Mouse (Mus musculus) MEL (cell line): ENCODE data around the gene Phf12. TPM values are rescaled to one million over a fixed set of nuclear protein-coding genes. Genes with fewer than 3 reads are reported as not detected.

Source experiments
- DNase-seq: peaks from one replicate; pipeline ENCODE4 v3.0.0; 2011; ENCODE audit warnings: low read depth, low spot score
- H3K27ac ChIP-seq: 2 replicates; pipeline ENCODE4 v1.5.1; 2012; ENCODE audit warnings: low read depth, mild to moderate bottlenecking, control low read depth, low read length, moderate library complexity; ENCODE audit not compliant: control insufficient read depth
- H3K27me3 ChIP-seq, 2 experiments: fragments of 150-350 bp in 1 of 2; sonication (generic) in 1 of 2; 2 replicates each; pipeline ENCODE4 v1.6.1; 2012; ENCODE audit warnings: low read length in 2 of 2, mild to moderate bottlenecking in 2 of 2, improper control_type of control experiment in 1 of 2, moderate library complexity in 1 of 2; ENCODE audit not compliant: insufficient read depth in 2 of 2, control insufficient read depth in 1 of 2
- H3K36me3 ChIP-seq, 2 experiments: 2 replicates each; pipeline ENCODE4 v1.6.1; 2012 to 2014; ENCODE audit warnings: low read length in 2 of 2, improper control_type of control experiment in 1 of 2, inconsistent platforms in 1 of 2, mild to moderate bottlenecking in 1 of 2; ENCODE audit not compliant: insufficient read depth in 2 of 2, control insufficient read depth in 1 of 2
- H3K4me1 ChIP-seq, 2 experiments: fragments of 150-350 bp in 1 of 2; sonication (generic) in 1 of 2; 2 replicates each; pipeline ENCODE4 v1.6.1; 2012; ENCODE audit warnings: low read length in 2 of 2, improper control_type of control experiment in 1 of 2, mild to moderate bottlenecking in 1 of 2; ENCODE audit not compliant: insufficient read depth in 2 of 2, control insufficient read depth in 1 of 2
- H3K4me3 ChIP-seq, 2 experiments: fragments of 150-350 bp in 1 of 2; sonication (generic) in 1 of 2; 2 replicates each; pipeline ENCODE4 v1.5.1; 2012; ENCODE audit warnings: low read depth in 2 of 2, low read length in 2 of 2, mild to moderate bottlenecking in 2 of 2, moderate library complexity in 2 of 2, control low read depth in 1 of 2, improper control_type of control experiment in 1 of 2; ENCODE audit not compliant: control insufficient read depth in 1 of 2, insufficient read depth in 1 of 2
- H3K79me2 ChIP-seq: 2 replicates; pipeline ENCODE4 v1.6.1; 2012; ENCODE audit warnings: mild to moderate bottlenecking, low read length, moderate library complexity; ENCODE audit not compliant: control insufficient read depth, poor library complexity, insufficient read depth
- H3K9ac ChIP-seq: 2 replicates; pipeline ENCODE4 v1.6.1; 2012; ENCODE audit warnings: low read depth, mild to moderate bottlenecking, control low read depth, low read length, moderate library complexity; ENCODE audit not compliant: control insufficient read depth, poor library complexity, severe bottlenecking
- H3K9me3 ChIP-seq: fragments of 150-350 bp; sonication (generic); replicated peaks from 2 replicates; pipeline ENCODE4 v1.6.1; 2012; ENCODE audit warnings: mild to moderate bottlenecking, low read length, improper control_type of control experiment, moderate library complexity; ENCODE audit not compliant: insufficient read depth
- BHLHE40 ChIP-seq: IDR thresholded peaks from 2 replicates; pipeline ENCODE4 v1.6.1; 2012; ENCODE audit warnings: low read depth, mild to moderate bottlenecking, inconsistent platforms, low read length, improper control_type of control experiment, borderline replicate concordance
- CTCF ChIP-seq, 3 experiments: IDR thresholded peaks in 2 of 3; conservative IDR thresholded peaks in 1 of 3; 2 replicates each; pipeline ENCODE4 v1.5.1; 2011 to 2012; ENCODE audit warnings: low read length in 3 of 3, low read depth in 2 of 3, mild to moderate bottlenecking in 2 of 3, improper control_type of control experiment in 1 of 3, inconsistent platforms in 1 of 3, mixed read lengths in 1 of 3, moderate library complexity in 1 of 3; ENCODE audit not compliant: control insufficient read depth in 1 of 3, insufficient read depth in 1 of 3, poor library complexity in 1 of 3, severe bottlenecking in 1 of 3
- ETS1 ChIP-seq: IDR thresholded peaks from 2 replicates; pipeline ENCODE4 v1.6.1; 2012; ENCODE audit warnings: low read depth, mild to moderate bottlenecking, inconsistent platforms, low read length, improper control_type of control experiment, moderate library complexity
- HCFC1 ChIP-seq: IDR thresholded peaks from 2 replicates; pipeline ENCODE4 v1.6.1; 2012; ENCODE audit warnings: low read depth, mild to moderate bottlenecking, inconsistent platforms, low read length, improper control_type of control experiment, moderate library complexity
- JUND ChIP-seq: IDR thresholded peaks from 2 replicates; pipeline ENCODE4 v1.6.1; 2011; ENCODE audit warnings: low read depth, mild to moderate bottlenecking, improper control_type of control experiment, low read length
- KAT2A ChIP-seq: conservative IDR thresholded peaks from 2 replicates; pipeline ENCODE4 v1.6.1; 2012; ENCODE audit warnings: low read depth, low read length, improper control_type of control experiment, inconsistent platforms
- MAX ChIP-seq: IDR thresholded peaks from 2 replicates; pipeline ENCODE4 v1.6.1; 2011; ENCODE audit warnings: low read length, improper control_type of control experiment
- MEF2A ChIP-seq: IDR thresholded peaks from 2 replicates; pipeline ENCODE4 v1.6.1; 2014; ENCODE audit warnings: low read depth, mild to moderate bottlenecking, inconsistent platforms, low read length, improper control_type of control experiment; ENCODE audit not compliant: poor library complexity, insufficient replicate concordance, severe bottlenecking; ENCODE audit errors: extremely low read depth
- NELFE ChIP-seq: IDR thresholded peaks from 2 replicates; pipeline ENCODE4 v1.6.1; 2011; ENCODE audit warnings: low read depth, low read length, improper control_type of control experiment
- NRF1 ChIP-seq: IDR thresholded peaks from 2 replicates; pipeline ENCODE4 v1.6.1; 2014; ENCODE audit warnings: low read depth, mild to moderate bottlenecking, inconsistent platforms, low read length, improper control_type of control experiment, moderate library complexity; ENCODE audit not compliant: poor library complexity, insufficient read depth, severe bottlenecking
- POLR2A ChIP-seq, 2 experiments: IDR thresholded peaks; 2 replicates each; pipeline ENCODE4 v1.6.1; 2011 to 2012; ENCODE audit warnings: low read length in 2 of 2, mild to moderate bottlenecking in 2 of 2, control low read depth in 1 of 2, improper control_type of control experiment in 1 of 2, low read depth in 1 of 2, moderate library complexity in 1 of 2; ENCODE audit not compliant: control insufficient read depth in 1 of 2, insufficient read depth in 1 of 2, poor library complexity in 1 of 2
- RAD21 ChIP-seq: IDR thresholded peaks from 2 replicates; pipeline ENCODE4 v1.6.1; 2011; ENCODE audit warnings: mild to moderate bottlenecking, low read depth, low read length, improper control_type of control experiment
- RCOR1 ChIP-seq: IDR thresholded peaks from 2 replicates; pipeline ENCODE4 v1.6.1; 2012; ENCODE audit warnings: low read depth, mild to moderate bottlenecking, inconsistent platforms, low read length, improper control_type of control experiment
- TAL1 ChIP-seq: IDR thresholded peaks from 2 replicates; pipeline ENCODE4 v1.6.1; 2012; ENCODE audit warnings: mild to moderate bottlenecking, inconsistent platforms, low read length, moderate library complexity, mixed read lengths
- TCF12 ChIP-seq: IDR thresholded peaks from 2 replicates; pipeline ENCODE4 v1.6.1; 2014; ENCODE audit warnings: low read depth, mild to moderate bottlenecking, inconsistent platforms, low read length, improper control_type of control experiment, moderate library complexity
- ZC3H11A ChIP-seq: IDR thresholded peaks from 2 replicates; pipeline ENCODE4 v1.6.1; 2012; ENCODE audit warnings: low read depth, mild to moderate bottlenecking, inconsistent platforms, low read length, improper control_type of control experiment
- ZKSCAN1 ChIP-seq: IDR thresholded peaks from 2 replicates; pipeline ENCODE4 v1.6.1; 2012; ENCODE audit warnings: low read depth, mild to moderate bottlenecking, inconsistent platforms, low read length, improper control_type of control experiment, moderate library complexity
- ZMIZ1 ChIP-seq: IDR thresholded peaks from 2 replicates; pipeline ENCODE4 v1.6.1; 2012; ENCODE audit warnings: low read depth, mild to moderate bottlenecking, inconsistent platforms, low read length, improper control_type of control experiment, moderate library complexity
- polyA plus RNA-seq, 2 experiments: library from polyadenylated mRNA; stranded (reverse) in 1 of 2; unstranded in 1 of 2; fragments of >175 nt in 1 of 2; fragments of >200 nt in 1 of 2; gene quantifications; 2 replicates each; pipeline versions ENCODE4 v1.2.1 to v1.2.4; 2012; ENCODE audit warnings: low replicate concordance in 2 of 2, low read depth in 1 of 2; ENCODE audit not compliant: insufficient read length in 2 of 2, insufficient read depth in 1 of 2, missing spikeins in 1 of 2
- total RNA-seq: library from RNA; depleted of rRNA; stranded (reverse); fragments of 300-350 nt; gene quantifications from 2 replicates; pipeline ENCODE4 v1.2.3, GENCODE M21; 2012

Gene Phf12
- total and polyA plus RNA-seq, 3 experiments = 20.7 to 56.9 (median 43.8) TPM

DNA sequence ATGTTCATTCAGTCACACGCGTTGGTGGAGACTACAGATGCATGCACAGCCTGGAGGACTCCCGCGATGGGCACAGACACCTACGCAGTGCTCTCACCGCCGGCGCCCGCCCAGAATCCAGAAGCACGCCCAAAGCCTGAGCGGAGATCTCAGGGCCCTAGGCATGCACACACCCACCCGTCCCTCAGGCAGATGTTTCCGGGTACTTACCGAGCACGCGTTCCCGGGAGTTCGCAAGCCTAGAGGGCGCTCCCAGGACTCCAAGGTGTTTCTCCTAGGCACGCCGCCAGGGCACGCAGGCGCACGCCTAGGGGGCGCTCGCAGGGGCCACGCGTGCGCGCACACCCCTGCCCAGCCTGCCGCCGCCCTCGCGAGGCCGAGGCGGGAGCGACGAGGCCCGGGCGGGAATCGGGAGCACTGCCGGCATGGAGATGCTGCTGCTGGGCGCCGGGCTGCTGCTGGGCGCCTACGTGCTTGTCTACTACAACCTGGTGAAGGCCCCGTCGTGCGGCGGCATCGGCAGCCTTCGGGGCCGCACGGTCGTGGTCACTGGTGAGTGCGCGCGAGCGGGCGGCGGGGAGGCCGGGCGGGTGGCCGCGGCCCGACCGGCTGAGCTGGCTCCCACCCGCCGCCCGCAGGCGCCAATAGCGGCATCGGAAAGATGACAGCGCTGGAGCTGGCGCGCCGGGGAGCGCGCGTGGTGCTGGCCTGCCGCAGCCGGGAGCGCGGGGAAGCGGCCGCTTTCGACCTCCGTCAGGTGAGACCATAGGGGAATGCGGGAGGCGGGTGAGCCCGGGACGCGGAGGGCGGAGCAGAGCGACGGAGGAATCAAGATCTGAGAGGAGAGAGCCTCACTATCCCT is 49.6 kb downstream of the Phf12 start, which contains the start of gene Dhrs13 (continued):
- TF ChIP-seq HCFC1 (peak; percentile 77), CTCF (IDR thresholded peaks at IDR 0.05 in 2 of 3, conservative IDR thresholded peaks at IDR 0.05 in 1 of 3; ENCODE audit: control insufficient read depth in 1 of 3, insufficient read depth in 1 of 3, low read depth in 2 of 3, low read length in 3 of 3, poor library complexity in 1 of 3, severe bottlenecking in 1 of 3) (peak in 2 of 3 experiments; percentile 62 to 100; a peak in 5 of 6 replicates), NRF1 (peak; percentile 85), TCF12 (peak; percentile 74), BHLHE40 (peak; percentile 85), ZC3H11A (no peak), ETS1 (peak; percentile 81), POLR2A (IDR thresholded peaks at IDR 0.05; ENCODE audit: control insufficient read depth in 1 of 2, insufficient read depth in 1 of 2, low read depth in 1 of 2, low read length in 2 of 2, poor library complexity in 1 of 2) (peak; percentile 79 to 90; a peak in 3 of 4 replicates), MAX (peak; percentile 99), RAD21 (peak; percentile 20; the same call in 1 of the 2 replicates)

- Histone ChIP-seq H3K36me3 (peaks cover 0 to 12% of the 10 kb centered on the region in 2 experiments; a peak in 3 of 4 replicates), H3K9ac (peak overlapping the region; percentile 87), H3K9me3 (no peaks in the 10 kb centered on the region), H3K4me3 (peak overlapping the region; percentile 56 to 93), H3K4me1 (peaks cover 6 to 12% of the 10 kb centered on the region in 2 experiments), H3K79me2 (peaks cover 8% of the 10 kb centered on the region; the same call in 1 of the 2 replicates), H3K27me3 (no peaks in the 10 kb centered on the region), H3K27ac (no peak overlapping the region)
- no peak for DNase-seq
- TF ChIP-seq KAT2A (no peak), ZKSCAN1 (no peak), RCOR1 (peak; percentile 17; the same call in 1 of the 2 replicates)
These were observed 50.2 kb downstream of the Phf12 start for GRCm38 (mm10) chr11:78032809-78033195.

DNA sequence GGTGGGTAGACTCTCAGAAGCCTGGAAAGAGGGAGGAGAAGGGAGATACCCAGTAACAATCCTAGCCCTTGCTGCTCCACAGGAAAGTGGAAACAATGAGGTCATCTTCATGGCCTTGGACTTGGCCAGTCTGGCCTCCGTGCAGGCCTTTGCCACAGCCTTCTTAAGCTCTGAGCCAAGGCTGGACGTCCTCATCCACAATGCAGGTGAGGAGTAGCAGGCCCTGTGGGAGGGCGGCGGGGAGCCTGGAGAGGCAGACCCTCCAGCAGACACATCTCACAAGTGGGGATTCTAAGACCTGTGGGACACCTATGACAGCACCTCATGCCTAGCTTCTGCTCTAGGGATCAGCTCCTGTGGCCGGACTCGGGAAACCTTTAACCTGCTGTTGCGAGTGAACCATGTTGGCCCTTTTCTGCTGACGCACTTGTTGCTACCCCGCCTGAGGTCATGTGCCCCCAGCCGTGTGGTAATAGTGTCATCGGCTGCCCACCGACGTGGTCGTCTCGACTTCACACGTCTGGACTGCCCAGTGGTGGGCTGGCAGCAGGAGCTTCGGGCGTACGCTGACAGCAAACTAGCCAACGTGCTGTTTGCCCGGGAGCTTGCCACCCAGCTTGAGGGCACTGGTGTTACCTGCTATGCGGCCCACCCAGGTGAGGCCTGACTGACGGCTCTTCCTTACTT is 51.5 kb downstream of the Phf12 start:
- Histone ChIP-seq H3K4me1 (peaks cover 6 to 12% of the 10 kb centered on the region in 2 experiments), H3K4me3 (no peak overlapping the region), H3K9ac (no peak overlapping the region)

More for the DNA sequence above, 51.5 kb downstream of the Phf12 start:
- Histone ChIP-seq H3K9me3 (no peaks in the 10 kb centered on the region), H3K79me2 (peaks cover 8% of the 10 kb centered on the region; the same call in 1 of the 2 replicates), H3K27ac (no peak overlapping the region), H3K36me3 (peaks cover 0 to 12% of the 10 kb centered on the region in 2 experiments; a peak in 3 of 4 replicates), H3K27me3 (no peaks in the 10 kb centered on the region)
- DNase-seq = no peak
- no peak for TF ChIP-seq RCOR1
- TF ChIP-seq KAT2A = no peak
- TF ChIP-seq MEF2A = no peak
- no peak for TF ChIP-seq NELFE
- no peak for TF ChIP-seq JUND
- no peak for TF ChIP-seq TAL1
- TF ChIP-seq BHLHE40 = no peak
- TF ChIP-seq ZMIZ1 = no peak
